Mouse (Mus musculus): ENCODE measurements at regions not wholly inside any gene's neighbourhood (a gene's known extent, or its start where the extent isn't known, plus 50 kb on each side); places are given as distances from the start of the nearest gene placed in this dataset.

DNA sequence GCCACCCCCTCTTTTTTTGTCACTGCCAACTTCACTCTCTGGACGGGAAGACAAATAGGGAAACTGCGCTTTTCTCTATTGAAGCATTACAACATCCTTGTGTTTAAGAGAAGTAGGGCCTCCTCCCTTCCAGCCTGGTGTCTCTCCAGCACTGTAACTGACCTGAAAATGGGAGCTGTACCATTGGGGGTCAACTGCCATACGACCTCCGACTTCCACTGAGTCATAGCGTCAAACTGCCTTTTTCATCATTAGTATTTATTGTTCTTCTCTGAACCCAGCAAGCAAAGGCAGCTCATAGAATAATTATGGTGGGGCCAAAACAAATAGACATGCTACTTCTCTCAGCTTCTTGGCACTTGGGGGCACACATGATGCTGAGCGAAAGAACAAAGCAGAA lies 301.2 kb upstream of the Jag1 start:
- H3K4me3 ChIP-seq (ENCODE audit: low read depth, low read length), result no peak overlapping the region
- no peaks in the 10 kb centered on the region for H3K27me3 ChIP-seq (ENCODE audit: control insufficient read depth, insufficient read depth, low read length)
- ATAC-seq (replicated peaks; ENCODE audit: low FRiP score) (no peak), DNase-seq (ENCODE audit: low spot score) (no peak)
- H3K4me1 ChIP-seq (replicated peaks; ENCODE audit: control insufficient read depth, insufficient read depth, low read length), result no peaks in the 10 kb centered on the region
- no peaks in the 10 kb centered on the region for H3K36me3 ChIP-seq (ENCODE audit: control insufficient read depth, insufficient read depth, low read length)
- no peaks in the 10 kb centered on the region for H3K9me3 ChIP-seq (ENCODE audit: control insufficient read depth, low read length)
- no peak overlapping the region for H3K4me2 ChIP-seq (ENCODE audit: low read depth, low read length, severe bottlenecking)
- H3K9ac ChIP-seq (ENCODE audit: low read length), result no peak overlapping the region
- H3K27ac ChIP-seq (ENCODE audit: low read depth, low read length), result no peak overlapping the region
- WGBS, result 93% methylated on average over 6 of the region's 6 CpGs

- H3K4me1 ChIP-seq (replicated peaks; ENCODE audit: control insufficient read depth, insufficient read depth, low read length), result no peaks in the 10 kb centered on the region
- ATAC-seq (replicated peaks; ENCODE audit: low FRiP score), result no peak
- no peaks in the 10 kb centered on the region for H3K36me3 ChIP-seq (ENCODE audit: control insufficient read depth, insufficient read depth, low read length)
- no peaks in the 10 kb centered on the region for H3K27me3 ChIP-seq (ENCODE audit: control insufficient read depth, insufficient read depth, low read length)
- WGBS, result 90% methylated on average over 3 of the region's 3 CpGs
- no peak overlapping the region for H3K4me2 ChIP-seq (ENCODE audit: low read depth, low read length, severe bottlenecking)
- H3K27ac ChIP-seq (ENCODE audit: low read depth, low read length), result no peak overlapping the region
- DNase-seq (ENCODE audit: low spot score), result no peak
- H3K4me3 ChIP-seq (ENCODE audit: low read depth, low read length), result no peak overlapping the region
- no peak overlapping the region for H3K9ac ChIP-seq (ENCODE audit: low read length)
- no peaks in the 10 kb centered on the region for H3K9me3 ChIP-seq (ENCODE audit: control insufficient read depth, low read length)
Observed at GRCm38 (mm10) chr2:137413432-137413831, 297.0 kb upstream of the Jag1 start.

- Histone ChIP-seq H3K4me1 (replicated peaks; ENCODE audit: control insufficient read depth, insufficient read depth, low read length) (no peaks in the 10 kb centered on the region), H3K9ac (ENCODE audit: low read length) (no peak overlapping the region), H3K9me3 (ENCODE audit: control insufficient read depth, low read length) (no peaks in the 10 kb centered on the region), H3K36me3 (ENCODE audit: control insufficient read depth, insufficient read depth, low read length) (no peaks in the 10 kb centered on the region), H3K4me2 (ENCODE audit: low read depth, low read length, severe bottlenecking) (no peak overlapping the region), H3K27me3 (ENCODE audit: control insufficient read depth, insufficient read depth, low read length) (no peaks in the 10 kb centered on the region), H3K27ac (ENCODE audit: low read depth, low read length) (no peak overlapping the region), H3K4me3 (ENCODE audit: low read depth, low read length) (no peak overlapping the region)
- DNase-seq (ENCODE audit: low spot score) (no peak), ATAC-seq (replicated peaks; ENCODE audit: low FRiP score) (no peak)
- 92% methylated on average over 2 of the region's 2 CpGs for WGBS
Observed at GRCm38 (mm10) chr2:137409611-137410010, 293.2 kb upstream of the Jag1 start.

- DNase-seq (ENCODE audit: low spot score) (no peak), ATAC-seq (replicated peaks; ENCODE audit: low FRiP score) (no peak)
- H3K4me2 ChIP-seq (ENCODE audit: low read depth, low read length, severe bottlenecking), result no peak overlapping the region
- 84% methylated on average over 2 of the region's 2 CpGs for WGBS
- H3K9ac ChIP-seq (ENCODE audit: low read length), result no peak overlapping the region
- no peaks in the 10 kb centered on the region for H3K27me3 ChIP-seq (ENCODE audit: control insufficient read depth, insufficient read depth, low read length)
- H3K9me3 ChIP-seq (ENCODE audit: control insufficient read depth, low read length), result no peaks in the 10 kb centered on the region
- H3K36me3 ChIP-seq (ENCODE audit: control insufficient read depth, insufficient read depth, low read length), result no peaks in the 10 kb centered on the region
- H3K4me1 ChIP-seq (replicated peaks; ENCODE audit: control insufficient read depth, insufficient read depth, low read length), result no peaks in the 10 kb centered on the region
- H3K27ac ChIP-seq (ENCODE audit: low read depth, low read length), result no peak overlapping the region
- H3K4me3 ChIP-seq (ENCODE audit: low read depth, low read length), result no peak overlapping the region
Observed at GRCm38 (mm10) chr2:137408294-137408693, 291.9 kb upstream of the Jag1 start.

DNA sequence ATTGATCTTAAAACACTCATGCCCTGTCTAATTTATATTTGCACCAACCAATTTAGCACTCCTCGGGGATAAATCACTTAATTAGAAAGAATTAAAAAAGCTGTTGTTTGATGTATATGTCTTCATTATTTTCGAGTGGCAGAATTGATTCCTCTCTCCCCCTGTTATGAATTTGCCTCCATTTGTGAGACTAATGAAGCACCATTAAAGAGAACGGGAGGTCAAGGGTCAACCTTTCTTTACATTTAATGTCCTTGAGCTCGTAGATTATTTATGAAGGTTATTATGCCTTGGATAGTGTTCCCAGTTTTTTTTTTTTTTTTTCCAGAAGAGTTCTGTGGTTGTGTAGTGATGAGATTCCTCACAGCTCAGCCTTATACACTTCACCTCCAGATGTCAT lies 277.0 kb upstream of the Jag1 start:
- Histone ChIP-seq H3K36me3 (ENCODE audit: control insufficient read depth, insufficient read depth, low read length) (no peaks in the 10 kb centered on the region), H3K9me3 (ENCODE audit: control insufficient read depth, low read length) (no peaks in the 10 kb centered on the region), H3K4me3 (ENCODE audit: low read depth, low read length) (no peak overlapping the region), H3K4me1 (replicated peaks; ENCODE audit: control insufficient read depth, insufficient read depth, low read length) (no peaks in the 10 kb centered on the region), H3K4me2 (ENCODE audit: low read depth, low read length, severe bottlenecking) (no peak overlapping the region), H3K27ac (ENCODE audit: low read depth, low read length) (no peak overlapping the region), H3K27me3 (ENCODE audit: control insufficient read depth, insufficient read depth, low read length) (no peaks in the 10 kb centered on the region), H3K9ac (ENCODE audit: low read length) (no peak overlapping the region)
- DNase-seq (ENCODE audit: low spot score) (no peak), ATAC-seq (replicated peaks; ENCODE audit: low FRiP score) (peak; percentile 27; the same call in 1 of the 2 replicates)
- WGBS, result 60% methylated on average over 4 of the region's 4 CpGs

DNA sequence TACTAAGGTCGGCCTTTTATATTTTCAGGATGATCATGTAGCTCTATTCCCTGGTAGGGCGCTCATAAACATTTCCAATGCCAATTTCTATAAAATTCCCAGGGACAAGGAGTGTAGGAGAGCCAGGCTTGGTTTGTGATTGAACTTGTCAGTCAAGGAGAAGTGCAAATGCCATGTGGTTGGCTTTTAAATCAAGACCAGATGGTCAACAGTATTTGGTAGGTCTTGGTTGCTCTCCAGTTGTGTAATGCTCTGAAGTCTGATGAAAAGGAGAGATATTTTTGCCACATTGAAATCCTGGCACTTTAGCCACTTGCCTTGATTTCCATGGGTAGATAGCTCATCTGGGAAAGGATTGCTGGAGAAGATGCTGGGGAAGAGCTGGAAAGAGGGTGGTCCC lies 263.4 kb upstream of the Jag1 start:
- 80% methylated on average over 2 of the region's 2 CpGs for WGBS
- no peaks in the 10 kb centered on the region for H3K4me1 ChIP-seq (replicated peaks; ENCODE audit: control insufficient read depth, insufficient read depth, low read length)
- H3K4me2 ChIP-seq (ENCODE audit: low read depth, low read length, severe bottlenecking), result no peak overlapping the region
- no peak for ATAC-seq (replicated peaks; ENCODE audit: low FRiP score)
- DNase-seq (ENCODE audit: low spot score), result no peak
- H3K4me3 ChIP-seq (ENCODE audit: low read depth, low read length), result no peak overlapping the region
- no peaks in the 10 kb centered on the region for H3K9me3 ChIP-seq (ENCODE audit: control insufficient read depth, low read length)
- H3K9ac ChIP-seq (ENCODE audit: low read length), result no peak overlapping the region
- no peak overlapping the region for H3K27ac ChIP-seq (ENCODE audit: low read depth, low read length)
- no peaks in the 10 kb centered on the region for H3K36me3 ChIP-seq (ENCODE audit: control insufficient read depth, insufficient read depth, low read length)
- no peaks in the 10 kb centered on the region for H3K27me3 ChIP-seq (ENCODE audit: control insufficient read depth, insufficient read depth, low read length)

- 84% methylated on average over 5 of the region's 5 CpGs for WGBS
- no peak for ATAC-seq (replicated peaks; ENCODE audit: low FRiP score)
- no peak for DNase-seq (ENCODE audit: low spot score)
Observed at GRCm38 (mm10) chr2:137375346-137375745, 258.9 kb upstream of the Jag1 start.

DNA sequence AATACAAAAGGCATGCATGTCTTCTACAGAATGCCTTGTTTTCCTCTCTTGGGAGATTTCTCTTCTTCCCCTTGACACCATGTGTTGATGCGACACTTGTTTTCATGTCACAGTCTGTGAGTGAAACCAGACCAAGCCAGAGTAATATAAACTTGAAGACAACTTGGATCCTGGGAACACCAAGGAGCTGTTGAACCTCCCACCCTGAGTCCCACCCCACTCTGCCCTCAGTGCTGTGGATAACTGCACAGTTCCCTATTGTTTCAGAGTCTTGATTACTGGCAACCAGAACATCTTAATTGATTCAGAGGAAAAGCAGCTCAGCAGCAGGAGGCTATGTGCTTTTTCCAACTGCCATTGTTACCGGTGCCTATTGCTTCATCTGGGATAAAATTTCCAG lies 254.6 kb upstream of the Jag1 start:
- Histone ChIP-seq H3K27ac (ENCODE audit: low read depth, low read length) (no peak overlapping the region), H3K4me1 (replicated peaks; ENCODE audit: control insufficient read depth, insufficient read depth, low read length) (no peaks in the 10 kb centered on the region), H3K9me3 (ENCODE audit: control insufficient read depth, low read length) (no peaks in the 10 kb centered on the region), H3K27me3 (ENCODE audit: control insufficient read depth, insufficient read depth, low read length) (no peaks in the 10 kb centered on the region), H3K4me2 (ENCODE audit: low read depth, low read length, severe bottlenecking) (no peak overlapping the region), H3K9ac (ENCODE audit: low read length) (no peak overlapping the region), H3K4me3 (ENCODE audit: low read depth, low read length) (no peak overlapping the region), H3K36me3 (ENCODE audit: control insufficient read depth, insufficient read depth, low read length) (no peaks in the 10 kb centered on the region)
- no peak for ATAC-seq (replicated peaks; ENCODE audit: low FRiP score)
- no peak for DNase-seq (ENCODE audit: low spot score)
- WGBS, result 85% methylated on average over 2 of the region's 2 CpGs

More at GRCm38 (mm10) chr2:137375346-137375745, 258.9 kb upstream of the Jag1 start:
- Histone ChIP-seq H3K4me2 (ENCODE audit: low read depth, low read length, severe bottlenecking) (no peak overlapping the region), H3K36me3 (ENCODE audit: control insufficient read depth, insufficient read depth, low read length) (no peaks in the 10 kb centered on the region), H3K4me1 (replicated peaks; ENCODE audit: control insufficient read depth, insufficient read depth, low read length) (no peaks in the 10 kb centered on the region), H3K27ac (ENCODE audit: low read depth, low read length) (no peak overlapping the region), H3K9ac (ENCODE audit: low read length) (no peak overlapping the region), H3K9me3 (ENCODE audit: control insufficient read depth, low read length) (no peaks in the 10 kb centered on the region), H3K27me3 (ENCODE audit: control insufficient read depth, insufficient read depth, low read length) (no peaks in the 10 kb centered on the region), H3K4me3 (ENCODE audit: low read depth, low read length) (no peak overlapping the region)

DNA sequence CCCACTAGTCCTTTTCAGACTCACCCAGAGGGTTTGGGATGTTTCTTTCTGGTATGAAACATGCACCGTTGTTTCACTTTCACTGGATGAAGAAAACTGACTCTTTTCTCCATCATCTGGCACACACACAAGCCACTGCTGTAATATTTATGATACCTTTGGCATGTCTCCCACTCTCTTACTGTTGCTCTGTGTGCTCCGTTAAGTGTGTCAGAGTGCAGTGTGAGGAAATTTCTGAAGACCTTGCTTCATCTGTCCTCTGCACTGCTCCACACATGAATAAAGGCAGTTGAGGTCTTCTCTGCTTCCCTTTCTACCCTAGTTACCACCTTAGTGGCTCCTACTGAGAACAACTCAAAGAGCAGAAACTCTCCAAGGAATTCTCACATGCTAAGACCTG lies 246.6 kb upstream of the Jag1 start:
- no peak overlapping the region for H3K27ac ChIP-seq (ENCODE audit: low read depth, low read length)
- no peak overlapping the region for H3K9ac ChIP-seq (ENCODE audit: low read length)
- H3K4me3 ChIP-seq (ENCODE audit: low read depth, low read length), result no peak overlapping the region
- no peaks in the 10 kb centered on the region for H3K9me3 ChIP-seq (ENCODE audit: control insufficient read depth, low read length)
- no peak overlapping the region for H3K4me2 ChIP-seq (ENCODE audit: low read depth, low read length, severe bottlenecking)
- no peaks in the 10 kb centered on the region for H3K36me3 ChIP-seq (ENCODE audit: control insufficient read depth, insufficient read depth, low read length)
- DNase-seq (ENCODE audit: low spot score) (no peak), ATAC-seq (replicated peaks; ENCODE audit: low FRiP score) (no peak)
- WGBS, result 96% methylated on average over 2 of the region's 2 CpGs
- H3K4me1 ChIP-seq (replicated peaks; ENCODE audit: control insufficient read depth, insufficient read depth, low read length), result no peaks in the 10 kb centered on the region
- H3K27me3 ChIP-seq (ENCODE audit: control insufficient read depth, insufficient read depth, low read length), result no peaks in the 10 kb centered on the region
